Mouse (Mus musculus) thymus, adult 18-20 months (tissue): ENCODE data around the gene Gm27029.
"Not testable (repeated sequence)": the region's sequence is repeated elsewhere in the genome, so short reads cannot be mapped to it uniquely, and the experiment has no call there.

Experiments used
- DNase-seq, 2 experiments: peaks; one replicate each; pipeline ENCODE4 v3.0.0; 2022; ENCODE audit warnings: mixed read lengths in 2 of 2

The Gm27029 gene

GRCm38 (mm10) chr11:101454702-101455101 is 30.1 kb upstream of the Gm27029 start:
- no peak for DNase-seq

DNA sequence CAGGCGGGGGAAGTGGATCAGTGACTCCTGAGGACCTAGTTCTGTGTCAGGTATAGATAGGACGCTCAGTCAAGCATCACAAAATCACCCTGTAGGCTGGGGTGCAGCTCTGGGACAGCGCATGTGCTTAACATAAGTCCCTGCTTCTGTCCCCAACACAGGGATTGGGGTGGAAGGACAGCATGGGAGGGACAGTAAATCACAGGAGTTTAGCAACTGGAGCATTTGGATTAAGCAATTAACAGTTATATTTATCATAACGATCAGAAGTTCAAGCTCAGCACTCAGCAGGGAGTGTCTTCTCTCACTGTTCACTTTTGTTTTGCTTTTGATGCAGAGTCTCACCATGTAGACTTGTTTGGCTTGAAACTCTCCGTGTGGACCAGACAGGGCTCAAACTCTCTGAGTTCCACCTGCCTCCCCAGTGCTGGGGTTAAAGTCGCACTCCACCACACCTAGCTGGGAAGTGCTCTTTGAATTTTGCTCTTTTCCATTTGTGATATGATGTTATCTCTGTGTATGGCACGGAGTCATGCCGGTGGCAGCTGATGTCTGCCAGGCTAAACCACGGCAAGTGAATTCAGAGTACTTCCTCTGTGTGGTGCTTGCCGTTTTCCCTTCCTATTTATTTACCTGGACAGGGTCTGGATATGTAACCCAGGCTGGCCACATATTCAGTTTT is 27.6 kb upstream of the Gm27029 start:
- DNase-seq: no peak

GRCm38 (mm10) chr11:101451536-101451935 is 26.9 kb upstream of the Gm27029 start:
- DNase-seq: no peak

- DNase-seq: no peak
Observed at GRCm38 (mm10) chr11:101450394-101450793, 25.8 kb upstream of the Gm27029 start.

DNA sequence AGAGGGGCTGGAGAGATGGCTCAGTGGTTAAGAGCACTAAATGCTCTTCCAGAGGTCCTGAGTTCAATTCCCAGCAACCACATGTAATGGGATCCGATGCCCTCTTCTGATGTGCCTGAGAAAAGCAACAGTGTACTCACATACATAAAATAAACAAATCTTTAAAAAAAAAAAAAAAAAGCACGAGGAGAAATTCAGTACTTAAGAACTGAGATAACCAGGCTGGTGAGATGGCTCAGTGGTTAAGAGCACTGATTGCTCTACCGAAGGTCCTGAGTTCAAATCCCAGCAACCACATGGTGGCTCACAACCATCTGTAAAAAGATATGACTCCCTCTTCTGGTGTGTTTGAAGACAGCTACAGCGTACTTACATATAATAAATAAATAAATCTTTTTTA is 25.0 kb upstream of the Gm27029 start:
- not testable (repeated sequence) for DNase-seq

DNA sequence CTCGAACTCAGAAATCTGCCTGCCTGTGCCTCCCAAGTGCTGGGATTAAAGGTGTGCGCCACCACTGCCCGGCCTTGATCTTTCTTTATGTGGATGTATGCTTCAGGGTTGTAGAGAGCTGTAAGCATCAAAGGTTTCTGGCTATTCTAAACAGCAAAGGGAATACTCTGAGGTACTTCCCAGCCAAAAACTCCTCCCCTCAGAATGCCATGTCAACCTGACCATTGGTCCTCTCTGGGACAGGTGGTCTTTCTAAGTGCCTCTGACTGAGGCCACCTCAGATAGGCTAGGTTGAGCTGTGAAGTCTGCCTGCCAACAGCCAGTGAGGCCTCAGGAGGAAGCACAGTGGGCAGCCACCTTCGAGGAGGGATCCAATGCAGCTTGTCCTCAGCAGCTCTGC is 24.3 kb upstream of the Gm27029 start:
- no peak for DNase-seq

- DNase-seq: peak; percentile 59 to 65
Observed at GRCm38 (mm10) chr11:101448274-101448746, 23.7 kb upstream of the Gm27029 start, which contains the start of gene Ifi35. Gene Ifi35 (plus strand): TSS chr11:101448407.

GRCm38 (mm10) chr11:101447786-101448185 is 23.2 kb upstream of the Gm27029 start:
- DNase-seq: no peak

DNA sequence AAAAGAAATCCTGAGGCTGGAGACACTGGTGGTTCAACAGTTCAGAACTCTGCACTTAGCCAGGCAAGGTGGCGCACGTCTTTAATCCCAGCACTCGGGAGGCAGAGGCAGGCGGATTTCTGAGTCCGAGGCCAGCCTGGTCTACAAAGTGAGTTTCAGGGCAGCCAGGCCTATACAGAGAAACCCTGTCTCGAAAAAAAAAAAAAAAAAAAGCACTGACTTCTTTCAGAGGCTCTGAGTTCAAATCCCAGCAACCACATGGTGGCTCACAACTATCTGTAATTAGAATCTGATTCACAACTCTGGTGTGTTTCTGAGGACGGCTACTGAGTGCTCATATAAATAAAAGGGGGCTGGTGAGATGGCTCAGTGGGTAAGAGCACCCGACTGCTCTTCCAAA is 22.3 kb upstream of the Gm27029 start:
- not testable (repeated sequence) for DNase-seq

- DNase-seq: no peak
Observed at GRCm38 (mm10) chr11:101446319-101446718, 21.7 kb upstream of the Gm27029 start.

DNA sequence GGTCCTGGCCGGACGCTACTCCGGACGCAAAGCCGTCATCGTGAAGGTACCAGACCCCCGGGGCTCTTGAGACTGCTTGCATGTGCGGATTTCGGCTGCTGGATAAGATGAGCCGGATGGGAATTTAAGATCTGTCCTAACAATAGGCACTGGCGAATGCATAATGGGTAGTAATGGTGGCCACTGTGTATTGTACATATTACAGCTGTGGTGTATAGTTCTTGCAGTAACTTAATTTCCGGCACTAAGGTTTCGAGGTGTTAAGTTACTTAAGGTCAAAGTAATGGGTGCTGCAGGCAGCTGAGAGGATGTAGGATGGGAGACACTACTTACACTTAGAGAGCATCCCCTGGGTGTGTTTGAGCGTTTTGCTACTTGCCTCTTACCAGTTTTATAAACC is 18.2 kb upstream of the Gm27029 start:
- DNase-seq: no peak

- DNase-seq: peak; percentile 97 to 99
Observed at GRCm38 (mm10) chr11:101442127-101442693, 17.6 kb upstream of the Gm27029 start, which contains the start of gene Rpl27. Gene Rpl27 (plus strand): TSS chr11:101442298.

- not testable (repeated sequence) for DNase-seq
Observed at GRCm38 (mm10) chr11:101441450-101442126, 17.0 kb upstream of the Gm27029 start.

DNA sequence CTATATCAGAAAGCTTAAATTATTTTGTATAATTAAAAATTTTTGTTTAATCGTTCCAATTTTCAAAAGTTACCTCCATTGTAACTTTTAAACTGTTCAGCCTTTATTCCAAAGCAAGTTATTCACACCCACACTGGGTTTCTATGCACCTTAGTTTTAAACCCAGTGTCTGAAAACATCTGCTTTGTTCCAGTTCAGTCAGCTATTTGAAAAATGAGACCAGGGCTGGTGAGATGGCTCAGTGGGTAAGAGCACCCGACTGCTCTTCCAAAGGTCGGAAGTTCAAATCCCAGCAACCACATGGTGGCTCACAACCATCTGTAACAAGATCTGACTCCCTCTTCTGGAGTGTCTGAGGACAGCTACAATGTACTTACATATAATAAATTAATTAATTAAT is 13.4 kb upstream of the Gm27029 start:
- not testable (repeated sequence) for DNase-seq

GRCm38 (mm10) chr11:101436916-101437315 is 12.3 kb upstream of the Gm27029 start:
- DNase-seq: no peak

GRCm38 (mm10) chr11:101435831-101436230 is 11.2 kb upstream of the Gm27029 start:
- DNase-seq: no peak

DNA sequence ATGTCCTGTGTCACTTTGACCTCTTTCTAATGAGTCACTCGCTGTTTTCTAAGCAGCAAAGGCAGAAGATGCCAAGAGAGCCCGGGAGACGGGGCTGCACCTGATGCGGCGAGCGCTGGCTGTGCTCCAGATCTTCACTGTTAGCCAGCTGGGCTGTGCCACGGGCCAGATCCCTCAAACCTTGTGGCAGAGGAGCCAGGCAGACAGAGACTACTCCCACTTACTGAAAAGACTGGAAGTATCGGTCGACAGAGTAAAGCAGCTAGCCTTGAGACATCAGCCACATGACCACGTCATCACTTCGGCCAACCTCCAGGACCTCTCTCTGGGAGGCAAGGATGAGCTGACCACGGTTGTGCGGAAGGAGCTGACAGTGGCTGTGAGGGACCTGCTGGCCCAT is 8.8 kb upstream of the Gm27029 start:
- no peak for DNase-seq

GRCm38 (mm10) chr11:101431327-101431726 is 6.7 kb upstream of the Gm27029 start:
- DNase-seq: no peak

DNA sequence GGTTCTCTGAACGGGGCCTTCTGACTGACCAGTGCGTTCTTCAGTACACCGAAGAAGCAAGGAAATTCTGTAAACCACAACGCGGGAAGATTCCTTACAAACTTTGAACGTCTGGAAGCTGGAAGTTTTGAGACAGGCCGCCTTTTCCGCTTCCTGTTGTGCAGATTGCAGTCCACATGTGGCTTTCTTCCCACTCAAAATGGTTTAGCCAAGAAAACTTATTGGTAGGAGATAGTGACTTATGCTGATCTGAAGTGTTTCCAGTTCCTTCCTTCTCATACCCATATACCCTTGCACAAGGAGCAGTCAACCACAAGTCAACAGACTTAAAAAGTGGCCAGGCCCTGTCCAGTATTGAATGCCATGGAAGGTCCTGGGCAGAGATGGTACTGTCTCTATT is 1.6 kb upstream of the Gm27029 start:
- DNase-seq: no peak

DNA sequence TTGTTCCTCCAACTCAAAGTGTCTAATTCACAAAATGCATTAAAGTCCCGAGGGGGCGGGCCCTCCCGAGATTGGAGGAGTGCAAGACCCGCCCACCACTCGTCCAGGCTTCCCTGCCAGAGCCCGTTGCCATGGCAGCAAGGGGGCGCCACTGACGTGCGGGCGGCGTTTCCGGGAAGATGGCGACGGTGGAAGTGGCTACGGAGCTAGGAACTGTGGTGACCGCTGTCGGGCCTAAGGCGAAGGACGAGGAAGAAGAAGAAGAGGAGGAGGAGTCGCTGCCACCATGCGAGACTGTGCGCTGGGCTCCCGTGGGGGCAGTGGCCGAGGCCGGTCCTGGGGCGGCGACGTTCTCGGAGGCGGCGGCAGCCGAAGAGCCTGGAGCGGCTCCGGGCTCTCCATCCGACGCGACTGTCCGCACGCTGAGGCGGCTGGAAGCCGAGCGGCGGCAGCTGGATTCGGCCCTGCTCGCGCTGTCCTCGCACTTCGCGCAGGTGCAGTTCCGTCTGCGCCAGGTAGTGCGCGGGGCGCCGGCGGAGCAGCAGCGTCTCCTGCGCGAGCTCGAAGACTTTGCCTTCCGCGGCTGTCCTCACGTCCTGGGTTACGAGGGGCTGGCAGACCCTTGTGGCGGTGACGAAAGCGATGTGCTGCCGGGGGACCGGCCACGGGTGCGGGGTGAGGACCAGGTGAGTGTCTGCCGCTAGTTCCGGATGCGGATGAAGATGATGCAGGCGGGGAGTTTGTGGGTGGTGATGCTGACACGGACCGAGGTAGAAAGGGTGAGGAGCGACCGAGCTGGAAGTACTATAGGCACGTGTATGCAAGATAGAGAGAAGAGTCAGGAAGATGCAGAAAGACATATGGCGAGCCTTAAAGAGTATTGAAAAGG is 573 bp upstream of the Gm27029 start, which contains the start of the genes Rundc1 and Ptges3l:
Gene Rundc1 (plus strand): TSS at position 161 of the 889 bp plus-strand sequence.
Gene Ptges3l (minus strand): TSS at position 409 of the 889 bp plus-strand sequence.
- DNase-seq: peak; percentile 95 to 96

GRCm38 (mm10) chr11:101420148-101420547 is 4.4 kb downstream of the Gm27029 start:
- DNase-seq: no peak

DNA sequence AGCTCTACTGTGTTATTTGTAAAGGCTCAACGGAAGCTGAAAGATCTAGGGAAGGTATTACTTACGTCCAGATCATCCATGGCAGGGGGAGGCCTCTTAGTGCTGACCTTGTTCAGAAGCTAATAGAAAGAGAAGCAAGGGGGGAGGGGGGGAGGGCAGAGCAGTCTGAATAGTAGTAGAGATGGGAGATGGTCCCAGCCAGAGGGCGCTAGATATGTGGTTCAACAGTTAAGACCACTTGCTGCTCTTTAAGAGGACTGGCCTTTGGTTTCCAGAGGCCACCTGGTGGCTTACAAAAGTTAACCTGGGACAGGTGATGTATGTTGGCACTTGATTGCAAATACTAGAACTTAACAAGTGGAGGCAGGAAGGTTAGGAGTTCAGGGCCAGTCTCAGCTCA is 5.0 kb downstream of the Gm27029 start:
- no peak for DNase-seq

DNA sequence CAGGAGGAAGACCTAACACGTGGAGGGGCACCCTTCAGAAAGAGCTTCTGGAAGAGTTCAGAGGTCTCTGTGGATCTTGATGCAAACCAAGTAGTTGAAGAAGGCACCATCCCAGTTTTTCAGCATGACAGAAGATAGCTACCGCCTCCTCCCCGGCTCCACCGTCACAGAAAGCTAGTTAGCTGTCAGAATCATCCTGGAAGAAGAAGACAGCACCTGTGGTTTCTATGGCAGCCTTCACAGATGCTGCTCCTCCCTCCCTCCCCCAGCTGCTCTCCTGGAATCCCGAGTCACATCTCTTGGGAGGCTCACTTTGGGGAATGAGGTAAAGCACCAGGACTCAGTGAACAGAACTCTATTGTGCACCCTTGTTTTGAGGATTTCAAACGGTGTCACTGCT is 5.6 kb downstream of the Gm27029 start:
- DNase-seq: no peak
